Mouse (Mus musculus) frontal cortex, postnatal 14 days (tissue): Measurements from ENCODE around the gene Map7d1.
"Not testable (repeated sequence)": the region's sequence is repeated elsewhere in the genome, so short reads cannot be mapped to it uniquely, and the experiment has no call there.

ENCODE experiments used
- DNase-seq, 2 experiments: peaks; one replicate each; pipeline ENCODE4 v3.0.0; 2022; ENCODE audit warnings: low spot score in 2 of 2

The Map7d1 gene

GRCm38 (mm10) chr4:126241956-126242355, 14.2 kb downstream of the Map7d1 start:
- no peak for DNase-seq

- DNase-seq: peak in 1 of 2 experiments; percentile 2
Measured at GRCm38 (mm10) chr4:126239862-126240475, 16.2 kb downstream of the Map7d1 start.

GRCm38 (mm10) chr4:126237721-126238242, 18.4 kb downstream of the Map7d1 start:
- no peak for DNase-seq

GRCm38 (mm10) chr4:126236467-126237280, 19.5 kb downstream of the Map7d1 start:
- no peak for DNase-seq

GRCm38 (mm10) chr4:126235191-126235590, 21.0 kb downstream of the Map7d1 start:
- DNase-seq: no peak

GRCm38 (mm10) chr4:126234496-126235175, 21.5 kb downstream of the Map7d1 start:
- DNase-seq: no peak

GRCm38 (mm10) chr4:126233676-126234308, 22.4 kb downstream of the Map7d1 start:
- DNase-seq: no peak

GRCm38 (mm10) chr4:126229900-126230299, 26.2 kb downstream of the Map7d1 start:
- no peak for DNase-seq

- no peak for DNase-seq
Measured at GRCm38 (mm10) chr4:126228144-126228543, 28.0 kb downstream of the Map7d1 start.

- DNase-seq: peak; percentile 72 to 86
Measured at GRCm38 (mm10) chr4:126227077-126227761, 28.9 kb downstream of the Map7d1 start.

GRCm38 (mm10) chr4:126226640-126227039, 29.5 kb downstream of the Map7d1 start:
- no peak for DNase-seq

GRCm38 (mm10) chr4:126222631-126223030, 33.5 kb downstream of the Map7d1 start:
- DNase-seq: no peak

GRCm38 (mm10) chr4:126220045-126220444, 36.1 kb downstream of the Map7d1 start:
- DNase-seq: no peak

GRCm38 (mm10) chr4:126219540-126219939, 36.6 kb downstream of the Map7d1 start:
- not testable (repeated sequence) for DNase-seq

GRCm38 (mm10) chr4:126217771-126218170, 38.4 kb downstream of the Map7d1 start:
- DNase-seq: no peak

- DNase-seq: no peak
Measured at GRCm38 (mm10) chr4:126207081-126207480, 49.1 kb downstream of the Map7d1 start.

GRCm38 (mm10) chr4:126205386-126205785, 50.8 kb downstream of the Map7d1 start:
- no peak for DNase-seq

- no peak for DNase-seq
Measured at GRCm38 (mm10) chr4:126204661-126205230, 51.4 kb downstream of the Map7d1 start.

GRCm38 (mm10) chr4:126204016-126204415, 52.1 kb downstream of the Map7d1 start:
- no peak for DNase-seq

GRCm38 (mm10) chr4:126203336-126203895, 52.7 kb downstream of the Map7d1 start:
- DNase-seq: no peak
